Mouse (Mus musculus) brain, adult 2 months (tissue): ENCODE results near the gene Gja3.

Source experiments
- DNase-seq: peaks from one replicate; pipeline ENCODE4 v3.0.0; 2011; ENCODE audit warnings: low read depth, low spot score

Gja3 gene

GRCm38 (mm10) chr14:57057563-57058321 is at the start of gene Gja3:
Gja3 (minus strand) TSS chr14:57058100.
- peak; percentile 9 for DNase-seq

- no peak for DNase-seq
These were observed 49.2 kb upstream of the Gja3 start for GRCm38 (mm10) chr14:57107091-57107490.

GRCm38 (mm10) chr14:57105721-57106120 is 47.8 kb upstream of the Gja3 start:
- no peak for DNase-seq

GRCm38 (mm10) chr14:57105111-57105510 is 47.2 kb upstream of the Gja3 start:
- no peak for DNase-seq

- peak; percentile 16 for DNase-seq
These were observed 46.5 kb upstream of the Gja3 start, which contains the start of gene Gjb2 for GRCm38 (mm10) chr14:57104106-57105023. Gjb2 (minus strand) TSS chr14:57104702.

GRCm38 (mm10) chr14:57103711-57104105 is 45.8 kb upstream of the Gja3 start:
- peak; percentile 6 for DNase-seq

- no peak for DNase-seq
These were observed 45.2 kb upstream of the Gja3 start for GRCm38 (mm10) chr14:57103121-57103520.

GRCm38 (mm10) chr14:57101623-57102022 is 43.7 kb upstream of the Gja3 start:
- DNase-seq: no peak

- DNase-seq: no peak
These were observed 38.0 kb upstream of the Gja3 start for GRCm38 (mm10) chr14:57095855-57096254.

GRCm38 (mm10) chr14:57093029-57093428 is 35.1 kb upstream of the Gja3 start:
- DNase-seq: peak; percentile 77

- DNase-seq: no peak
These were observed 32.1 kb upstream of the Gja3 start for GRCm38 (mm10) chr14:57090001-57090400.

- DNase-seq: no peak
These were observed 31.2 kb upstream of the Gja3 start for GRCm38 (mm10) chr14:57089107-57089506.

- no peak for DNase-seq
These were observed 26.3 kb upstream of the Gja3 start for GRCm38 (mm10) chr14:57084180-57084668.

GRCm38 (mm10) chr14:57082863-57083262 is 25.0 kb upstream of the Gja3 start:
- DNase-seq: no peak

GRCm38 (mm10) chr14:57075537-57075936 is 17.6 kb upstream of the Gja3 start:
- DNase-seq: no peak

- DNase-seq: peak; percentile 45
These were observed 12.0 kb upstream of the Gja3 start for GRCm38 (mm10) chr14:57069906-57070305.

- DNase-seq: no peak
These were observed 8.2 kb upstream of the Gja3 start for GRCm38 (mm10) chr14:57066053-57066452.

GRCm38 (mm10) chr14:57060052-57060451 is 2.2 kb upstream of the Gja3 start:
- DNase-seq: peak; percentile 61

- no peak for DNase-seq
These were observed 717 bp downstream of the Gja3 start for GRCm38 (mm10) chr14:57057204-57057562.

- no peak for DNase-seq
These were observed 5.2 kb downstream of the Gja3 start for GRCm38 (mm10) chr14:57052713-57053112.

- no peak for DNase-seq
These were observed 14.0 kb downstream of the Gja3 start for GRCm38 (mm10) chr14:57043863-57044262.

- no peak for DNase-seq
These were observed 16.5 kb downstream of the Gja3 start for GRCm38 (mm10) chr14:57041439-57041838.
